Comparison of ENCODE assay signal across 8 mouse cellular contexts in the genomic region with DNA sequence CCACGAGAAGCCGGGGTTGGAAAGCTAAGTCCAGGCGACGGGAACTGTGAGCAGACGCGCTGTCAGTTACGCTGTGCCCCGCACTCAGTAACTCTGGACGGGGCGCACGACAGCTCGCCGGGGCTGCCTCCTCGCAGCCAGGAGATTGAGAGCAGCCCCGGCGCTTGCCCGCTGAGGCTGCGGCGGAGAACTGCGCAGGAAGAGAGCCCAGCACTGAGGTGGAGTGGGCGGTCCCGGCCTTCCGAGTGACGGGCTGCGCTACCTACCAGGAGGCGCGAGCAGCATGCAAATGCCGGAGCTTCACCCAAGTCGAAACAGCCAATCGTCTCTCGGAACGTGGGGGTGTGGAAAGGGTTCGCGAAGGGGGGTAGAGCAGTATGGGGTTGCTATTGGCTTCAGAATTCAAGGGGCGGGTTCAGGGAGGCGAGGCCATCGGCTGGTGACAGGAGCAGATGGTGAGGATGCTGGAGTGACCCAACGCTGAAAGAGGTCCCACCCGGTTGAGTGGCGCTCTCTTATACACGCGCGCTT. TPM values are rescaled to one million over a fixed set of nuclear protein-coding genes. Genes with fewer than 3 reads are reported as not detected.
DNase-seq lines count a peak whose midpoint lies in the region; ATAC-seq and TF ChIP-seq lines count a peak whose summit lies in the region.

A gene (minus strand): TSS at position 200 of the 531 bp plus-strand sequence.

- DNase-seq in R1 (ENCODE audit: low read depth, low spot score) = peak; percentile 99
- DNase-seq in cerebellum, postnatal 4 days (ENCODE audit: low spot score in 2 of 2) = peak; percentile 79 to 85
- peak; percentile 76 to 85 for DNase-seq in gastrocnemius, adult 8-10 months (ENCODE audit: low spot score in 2 of 2)
- peak; percentile 94 for DNase-seq in hindbrain, postnatal 0 days (ENCODE audit: low spot score)
- DNase-seq in left cerebral cortex, adult 2 months (ENCODE audit: extremely low spot score in 1 of 2, low spot score in 2 of 2) = peak; percentile 78 to 86
- peak; percentile 95 for DNase-seq in retina, postnatal 7 days (ENCODE audit: low read depth, low spot score)
- DNase-seq in urinary bladder, adult 18-20 months (ENCODE audit: low spot score in 2 of 2) = peak; percentile 88

- H3K4me2 ChIP-seq in hindbrain, postnatal 0 days (ENCODE audit: low read depth, low read length) = peak within 1 kb of the TSS; percentile 67

- intact Hi-C loops in left cerebral cortex, adult 2 months (cut with DNase I) = loop anchor here (2.0 to 5.0 kb wide), 5 partner anchors 157 to 1045 kb away; a partner anchor contains a TSS

- H3K79me2 ChIP-seq in macrophage (ENCODE audit: inconsistent target) = no peaks in the 10 kb centered on the region

- no peaks in the 10 kb centered on the region for H3K9me3 ChIP-seq in hindbrain, postnatal 0 days (ENCODE audit: low read length)

- H3K27me3 ChIP-seq in hindbrain, postnatal 0 days (ENCODE audit: insufficient read depth, low read length) = peaks cover 55% of the 10 kb centered on the region

- peak; percentile 94 for ATAC-seq in hindbrain, postnatal 0 days

- peak within 1 kb of the TSS; percentile 48 for H3K4me3 ChIP-seq in hindbrain, postnatal 0 days (ENCODE audit: low read length)
- peak within 1 kb of the TSS; percentile 43 for H3K4me3 ChIP-seq in left cerebral cortex, adult 2 months
- H3K4me3 ChIP-seq in macrophage (ENCODE audit: inconsistent target) = peak within 1 kb of the TSS; percentile 11; the same call in 1 of the 2 replicates

- H3K27ac ChIP-seq in hindbrain, postnatal 0 days = peak within 1 kb of the TSS; percentile 48; the same call in 1 of the 2 replicates
- no peak within 1 kb of the TSS for H3K27ac ChIP-seq in left cerebral cortex, adult 2 months
- H3K27ac ChIP-seq in macrophage = no peak within 1 kb of the TSS

- peak within 1 kb of the TSS; percentile 41 for H3K9ac ChIP-seq in hindbrain, postnatal 0 days (replicated peaks; ENCODE audit: low read length)

- peaks cover 7% of the 10 kb centered on the region for H3K4me1 ChIP-seq in hindbrain, postnatal 0 days (ENCODE audit: insufficient read depth, low read length)

- under 1% methylated on average over 43 of the region's 43 CpGs for WGBS in hindbrain, postnatal 0 days
- WGBS in macrophage (ENCODE audit: missing documents) = 1% methylated on average over 43 of the region's 43 CpGs

- 0 out of 2 replicates have a peak, but pooled peaks have one; percentile 6 for TF ChIP-seq CTCF in hindbrain, postnatal 0 days (IDR thresholded peaks at IDR 0.05; ENCODE audit: low read depth)
- no peak for TF ChIP-seq CTCF in left cerebral cortex, adult 2 months (IDR thresholded peaks at IDR 0.05)

- H3K36me3 ChIP-seq in hindbrain, postnatal 0 days (ENCODE audit: insufficient read depth, low read length) = no peaks in the 10 kb centered on the region
- no peaks in the 10 kb centered on the region for H3K36me3 ChIP-seq in macrophage (ENCODE audit: inconsistent target)

RNA-seq across cellular contexts. Expression of the gene that starts here (rescaled TPM):
- under 1 TPM; 0.24 to 0.32 (median 0.27) TPM for total RNA-seq in gastrocnemius, adult 8-10 months (2022)
- total RNA-seq in hindbrain, postnatal 0 days (2014; rRNA removed) = 12.4 and 13.3 TPM in 2 replicates
- polyA plus RNA-seq in hindbrain, postnatal 0 days (2015; fragmentation: Nextera tagmentation; extraction: Ambion mirVana) = 2.6 and 2.8 TPM in 2 replicates
- total RNA-seq in left cerebral cortex, adult 2 months (2021) = 1 to 10 TPM; 1.1 to 1.2 TPM
- under 1 TPM in 2 of 26 experiments, not detected in 24; 0.12 to 0.25 TPM for total RNA-seq in macrophage (2018; cell fraction: chromatin; rRNA removed)
- under 1 TPM in 12 of 26 experiments, not detected in 14; 0.03 to 0.14 (median 0.04) TPM for total RNA-seq in macrophage (2018; cell fraction: cytosol; rRNA removed)
- under 1 TPM in 5 of 26 experiments, not detected in 21; 0.12 to 0.40 (median 0.20) TPM for total RNA-seq in macrophage (2018; cell fraction: nucleus; rRNA removed)
- 0.03 TPM in 1 of 3 replicates, not detected in the others for polyA plus RNA-seq in macrophage (2018)

Comparison
In these comparisons a context has a peak if more than half of its experiments do, and no peak if none do; other contexts are left out.
1. Peak in DNase-seq in gastrocnemius, adult 8-10 months; RNA of the gene not detected or under 1 TPM.